Mouse (Mus musculus) lung, embryonic 14.5 days (tissue): ENCODE measurements around the gene Ttll9. TPM values are rescaled to one million over a fixed set of nuclear protein-coding genes. Genes with fewer than 3 reads are reported as not detected.

ENCODE experiments used
- ATAC-seq: fragments of 200-750 bp; cut with Nextera tagmentation; 2 replicates; pipeline ENCODE4 v1.8.0; 2017; ENCODE audit warnings: mild to moderate bottlenecking, moderate TSS enrichment, moderate library complexity; ENCODE audit not compliant: insufficient read depth
- DNase-seq: peaks from one replicate; pipeline ENCODE4 v3.0.0-alpha.2; 2015
- H3K27ac ChIP-seq: fragments of 300-500 bp; sonication (generic); 2 replicates; pipeline ENCODE4 v1.5.1; 2014; ENCODE audit warnings: low read depth, mild to moderate bottlenecking, moderate library complexity
- H3K27me3 ChIP-seq: fragments of 300-500 bp; sonication (generic); 2 replicates; pipeline ENCODE4 v1.6.1; 2014; ENCODE audit warnings: low read length, control low read depth; ENCODE audit not compliant: insufficient read depth
- H3K36me3 ChIP-seq: fragments of 300-500 bp; sonication (generic); 2 replicates; pipeline ENCODE4 v1.6.1; 2014; ENCODE audit warnings: control low read depth; ENCODE audit not compliant: insufficient read depth
- H3K4me1 ChIP-seq: fragments of 300-500 bp; sonication (generic); 2 replicates; pipeline ENCODE4 v1.6.1; 2014; ENCODE audit warnings: antibody characterized with exemption, control low read depth; ENCODE audit not compliant: insufficient read depth
- H3K4me2 ChIP-seq: fragments of 300-500 bp; sonication (generic); 2 replicates; pipeline ENCODE4 v1.6.1; 2014; ENCODE audit warnings: mild to moderate bottlenecking
- H3K4me3 ChIP-seq: fragments of 300-500 bp; sonication (generic); 2 replicates; pipeline ENCODE4 v1.5.1; 2014; ENCODE audit warnings: low read depth, low read length
- H3K9ac ChIP-seq: fragments of 300-500 bp; sonication (generic); 2 replicates; pipeline ENCODE4 v1.6.1; 2014
- H3K9me3 ChIP-seq: fragments of 300-500 bp; sonication (generic); 2 replicates; pipeline ENCODE4 v1.6.1; 2016; ENCODE audit warnings: low read depth, low read length, control low read depth
- CTCF ChIP-seq: IDR thresholded peaks from 2 replicates; pipeline ENCODE4 v1.5.1; 2016; ENCODE audit warnings: antibody characterized with exemption, low read depth
- WGBS: fragments of 180-500 bp; shearing (Covaris S2); extraction: QIAGEN DNeasy Blood & Tissue Kit; methylation state at CpG from one replicate; pipeline ENCODE4 v1.1.7; 2014; 5-methylcytosine and 5-hydroxymethylcytosine counted together
- polyA plus RNA-seq: library from polyadenylated mRNA; unstranded; fragments of >200 nt; fragmentation: Nextera tagmentation; extraction: Ambion mirVana; gene quantifications from 2 replicates; pipeline ENCODE4 v1.2.1, GENCODE M21; 2014

Ttll9 gene
- polyA plus RNA-seq, result 0.20 and 0.59 TPM in 2 replicates

- 2% methylated on average over 34 of the region's 34 CpGs for WGBS
- peak; percentile 96 for ATAC-seq
- Histone ChIP-seq H3K4me2 (peak within 1 kb of the TSS; percentile 76), H3K9me3 (no peaks in the 10 kb centered on the region), H3K27ac (no peak within 1 kb of the TSS), H3K9ac (peak within 1 kb of the TSS; percentile 46; the same call in 1 of the 2 replicates), H3K4me3 (peak within 1 kb of the TSS; percentile 44), H3K36me3 (no peaks in the 10 kb centered on the region), H3K4me1 (no peaks in the 10 kb centered on the region), H3K27me3 (no peaks in the 10 kb centered on the region)
- TF ChIP-seq CTCF, result no peak
- DNase-seq, result peak; percentile 90
Observed at GRCm38 (mm10) chr2:152962091-152962793, at the start of gene Ttll9. Gene Ttll9 (plus strand): TSS chr2:152962485.

GRCm38 (mm10) chr2:152913471-152913870 lies 48.8 kb upstream of the Ttll9 start:
- H3K27me3 ChIP-seq, result peaks cover 42% of the 10 kb centered on the region
- H3K9me3 ChIP-seq, result no peaks in the 10 kb centered on the region
- no peaks in the 10 kb centered on the region for H3K36me3 ChIP-seq
- WGBS, result 33% methylated on average over 7 of the region's 7 CpGs
- H3K9ac ChIP-seq, result no peak overlapping the region
- no peak overlapping the region for H3K4me2 ChIP-seq
- no peaks in the 10 kb centered on the region for H3K4me1 ChIP-seq
- DNase-seq (no peak), ATAC-seq (no peak)
- H3K27ac ChIP-seq, result no peak overlapping the region
- H3K4me3 ChIP-seq, result no peak overlapping the region
- TF ChIP-seq CTCF, result no peak

GRCm38 (mm10) chr2:152914310-152915120 lies 47.8 kb upstream of the Ttll9 start:
- peak; percentile 95 for DNase-seq
- Histone ChIP-seq H3K27me3 (peaks cover 42% of the 10 kb centered on the region), H3K27ac (no peak overlapping the region), H3K36me3 (no peaks in the 10 kb centered on the region), H3K9ac (no peak overlapping the region; the same call in 1 of the 2 replicates), H3K4me2 (peak overlapping the region; percentile 36), H3K4me3 (no peak overlapping the region), H3K9me3 (no peaks in the 10 kb centered on the region), H3K4me1 (no peaks in the 10 kb centered on the region)
- 4% methylated on average over 12 of the region's 18 CpGs for WGBS
- peak; percentile 97 for TF ChIP-seq CTCF
- ATAC-seq, result peak; percentile 75; the same call in 1 of the 2 replicates

GRCm38 (mm10) chr2:152915453-152915852 lies 46.8 kb upstream of the Ttll9 start:
- Histone ChIP-seq H3K9ac (no peak overlapping the region), H3K4me2 (no peak overlapping the region), H3K27ac (no peak overlapping the region), H3K36me3 (no peaks in the 10 kb centered on the region), H3K27me3 (peaks cover 35% of the 10 kb centered on the region), H3K4me3 (no peak overlapping the region), H3K9me3 (no peaks in the 10 kb centered on the region), H3K4me1 (no peaks in the 10 kb centered on the region)
- 61% methylated on average over 4 of the region's 4 CpGs for WGBS
- no peak for ATAC-seq
- DNase-seq, result no peak
- TF ChIP-seq CTCF, result no peak

- ATAC-seq (no peak), DNase-seq (no peak)
- Histone ChIP-seq H3K4me1 (no peaks in the 10 kb centered on the region), H3K9ac (no peak overlapping the region), H3K9me3 (no peaks in the 10 kb centered on the region), H3K27me3 (peaks cover 31% of the 10 kb centered on the region), H3K4me2 (no peak overlapping the region), H3K27ac (no peak overlapping the region), H3K36me3 (no peaks in the 10 kb centered on the region), H3K4me3 (no peak overlapping the region)
- no peak for TF ChIP-seq CTCF
- 35% methylated on average over 5 of the region's 5 CpGs for WGBS
Observed at GRCm38 (mm10) chr2:152916111-152916510, 46.2 kb upstream of the Ttll9 start.

GRCm38 (mm10) chr2:152917671-152918070 lies 44.6 kb upstream of the Ttll9 start:
- WGBS, result 42% methylated on average over 9 of the region's 9 CpGs
- Histone ChIP-seq H3K4me1 (no peaks in the 10 kb centered on the region), H3K36me3 (no peaks in the 10 kb centered on the region), H3K27me3 (peaks cover 15% of the 10 kb centered on the region), H3K9ac (no peak overlapping the region), H3K9me3 (no peaks in the 10 kb centered on the region), H3K4me3 (no peak overlapping the region), H3K4me2 (no peak overlapping the region), H3K27ac (no peak overlapping the region)
- DNase-seq (no peak), ATAC-seq (no peak)
- TF ChIP-seq CTCF, result no peak

- Histone ChIP-seq H3K9ac (no peak overlapping the region), H3K9me3 (no peaks in the 10 kb centered on the region), H3K4me3 (no peak overlapping the region), H3K27me3 (0 out of 2 replicates have a peak, but pooled peaks cover 2% of the 10 kb centered on the region), H3K4me2 (no peak overlapping the region), H3K36me3 (no peaks in the 10 kb centered on the region), H3K4me1 (peaks cover 9% of the 10 kb centered on the region; the same call in 1 of the 2 replicates), H3K27ac (no peak overlapping the region)
- DNase-seq (no peak), ATAC-seq (no peak)
- TF ChIP-seq CTCF, result no peak
- WGBS, result 31% methylated on average over 6 of the region's 7 CpGs
Observed at GRCm38 (mm10) chr2:152922376-152922775, 39.9 kb upstream of the Ttll9 start.
